Mouse (Mus musculus): Measurements from ENCODE around the gene Fam45a.

DNA sequence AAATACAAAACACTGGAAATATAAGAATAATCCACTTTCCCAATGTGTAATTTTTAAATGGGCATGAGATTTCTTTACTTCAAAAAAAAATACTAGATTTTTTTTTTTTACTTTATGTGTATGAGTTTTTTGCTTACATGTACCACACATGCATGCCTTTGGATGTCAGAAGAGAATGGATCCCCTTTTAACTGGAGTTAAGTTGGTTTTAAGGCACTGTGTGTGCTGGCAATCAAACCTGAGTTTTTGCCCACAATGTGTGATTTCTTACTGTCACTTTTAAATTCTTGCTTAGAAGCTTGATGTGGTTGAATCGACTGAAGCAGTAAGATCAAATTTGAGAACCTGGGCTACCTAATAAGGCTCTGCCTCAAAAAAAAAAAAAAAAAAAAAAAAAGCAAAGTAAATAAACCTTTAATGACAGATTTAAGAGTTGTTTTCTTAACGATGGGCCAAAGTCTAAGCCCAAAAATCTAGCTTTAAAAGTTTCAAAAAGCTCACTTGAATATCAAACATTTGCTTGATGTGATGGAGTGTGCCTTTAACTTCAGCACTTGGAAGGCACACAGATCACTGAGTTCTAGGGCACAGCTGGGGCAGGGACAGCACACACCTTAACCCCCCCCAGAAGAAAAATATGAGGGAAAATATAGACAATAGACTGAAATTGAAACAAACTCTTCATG lies 23.8 kb upstream of the Fam45a start:
- TF ChIP-seq TCF12 (IDR thresholded peaks at IDR 0.05; ENCODE audit: low read depth, low read length) = no peak
- TF ChIP-seq RCOR1 (conservative IDR thresholded peaks at IDR 0.05; ENCODE audit: low read depth, low read length) = no peak
- no peak for TF ChIP-seq POLR2A (IDR thresholded peaks at IDR 0.05; ENCODE audit: low read depth, low read length)
- no peak for TF ChIP-seq CTCF (conservative IDR thresholded peaks at IDR 0.05 in 1 of 2, IDR thresholded peaks at IDR 0.05 in 1 of 2; ENCODE audit: low read depth in 2 of 2, low read length in 2 of 2)
- TF ChIP-seq JUN (IDR thresholded peaks at IDR 0.05; ENCODE audit: insufficient read depth, low read depth, low read length) = no peak
- no peak for TF ChIP-seq TBP (conservative IDR thresholded peaks at IDR 0.05; ENCODE audit: low read depth, low read length)
- TF ChIP-seq SIN3A (IDR thresholded peaks at IDR 0.05; ENCODE audit: low read length) = no peak
- no peak for TF ChIP-seq USF1 (IDR thresholded peaks at IDR 0.05; ENCODE audit: low read depth, low read length)
- TF ChIP-seq MXI1 (IDR thresholded peaks at IDR 0.05; ENCODE audit: low read depth, low read length) = no peak
- no peak for TF ChIP-seq KAT2A (IDR thresholded peaks at IDR 0.05; ENCODE audit: insufficient replicate concordance, low read length)
- no peak for TF ChIP-seq MAX (IDR thresholded peaks at IDR 0.05; ENCODE audit: low read length)
- no peak for TF ChIP-seq JUND (conservative IDR thresholded peaks at IDR 0.05; ENCODE audit: low read depth, low read length)
- no peak for TF ChIP-seq CHD2 (IDR thresholded peaks at IDR 0.05; ENCODE audit: low read length)
- no peak for TF ChIP-seq IRF4 (IDR thresholded peaks at IDR 0.05; ENCODE audit: low read depth, low read length)

All from CH12.LX (cell line).